Mouse (Mus musculus) c-Kit-positive CD71-positive TER-119-negative erythroid progenitor cells, embryonic 14.5 days (primary cell): ENCODE data around the gene Mtor.

Source experiments
- DNase-seq: peaks from one replicate; pipeline ENCODE4 v3.0.0-alpha.2; 2013; ENCODE audit warnings: low read depth

Gene Mtor

GRCm38 (mm10) chr4:148442598-148442997 is 5.8 kb upstream of the Mtor start:
- no peak for DNase-seq

- peak; percentile 56 for DNase-seq
Measured at GRCm38 (mm10) chr4:148444250-148444967, 4.0 kb upstream of the Mtor start, which contains the start of gene Ubiad1. Gene Ubiad1, minus strand, starts transcription at chr4:148444771.

- no peak for DNase-seq
Measured at GRCm38 (mm10) chr4:148448853-148449245, 438 bp downstream of the Mtor start.

GRCm38 (mm10) chr4:148453707-148454106 is 5.3 kb downstream of the Mtor start:
- no peak for DNase-seq

GRCm38 (mm10) chr4:148455477-148456025 is 7.1 kb downstream of the Mtor start:
- DNase-seq = no peak

GRCm38 (mm10) chr4:148460656-148461284 is 12.4 kb downstream of the Mtor start:
- DNase-seq = no peak

- no peak for DNase-seq
Measured at GRCm38 (mm10) chr4:148461772-148462171, 13.4 kb downstream of the Mtor start.

GRCm38 (mm10) chr4:148462717-148463116 is 14.3 kb downstream of the Mtor start:
- no peak for DNase-seq

GRCm38 (mm10) chr4:148463208-148463960 is 15.0 kb downstream of the Mtor start:
- no peak for DNase-seq

GRCm38 (mm10) chr4:148464301-148464700 is 15.9 kb downstream of the Mtor start:
- DNase-seq = no peak

- no peak for DNase-seq
Measured at GRCm38 (mm10) chr4:148464869-148465268, 16.5 kb downstream of the Mtor start.

- no peak for DNase-seq
Measured at GRCm38 (mm10) chr4:148466511-148467079, 18.2 kb downstream of the Mtor start.

GRCm38 (mm10) chr4:148468396-148468795 is 20.0 kb downstream of the Mtor start:
- DNase-seq = no peak

- DNase-seq = no peak
Measured at GRCm38 (mm10) chr4:148469487-148470252, 21.3 kb downstream of the Mtor start.

GRCm38 (mm10) chr4:148471363-148471806 is 23.0 kb downstream of the Mtor start:
- no peak for DNase-seq

- DNase-seq = no peak
Measured at GRCm38 (mm10) chr4:148472436-148473174, 24.2 kb downstream of the Mtor start.

- DNase-seq = no peak
Measured at GRCm38 (mm10) chr4:148473496-148473895, 25.1 kb downstream of the Mtor start.

GRCm38 (mm10) chr4:148480245-148480644 is 31.8 kb downstream of the Mtor start:
- no peak for DNase-seq

GRCm38 (mm10) chr4:148481557-148482168 is 33.3 kb downstream of the Mtor start:
- no peak for DNase-seq

- no peak for DNase-seq
Measured at GRCm38 (mm10) chr4:148484511-148484910, 36.1 kb downstream of the Mtor start.
